Mouse (Mus musculus) inflammation-experienced regulatory T-cells, adult 6 months (primary cell): ENCODE measurements around the gene Egfl8. TPM values are rescaled to one million over a fixed set of nuclear protein-coding genes. Genes with fewer than 3 reads are reported as not detected.

Experiments used
- ATAC-seq: one replicate; pipeline ENCODE4 v1.8.0; 2017
- polyA plus RNA-seq, 3 experiments: library from polyadenylated mRNA; unstranded; fragments of 100-300 nt; shearing (Covaris generic); gene quantifications; one replicate each; pipeline ENCODE4 v1.2.1; 2017

Gene Egfl8
- polyA plus RNA-seq, 3 experiments from 2014 or later: 1.1 to 2.1 (median 1.2) TPM

- peak; percentile 66 for ATAC-seq
Measured at GRCm38 (mm10) chr17:34627093-34627942, 11.5 kb upstream of the Egfl8 start.

GRCm38 (mm10) chr17:34626773-34627092 is 11.0 kb upstream of the Egfl8 start:
- ATAC-seq: no peak

GRCm38 (mm10) chr17:34626062-34626772 is 10.4 kb upstream of the Egfl8 start:
- no peak for ATAC-seq

GRCm38 (mm10) chr17:34624981-34625380 is 9.2 kb upstream of the Egfl8 start:
- no peak for ATAC-seq

GRCm38 (mm10) chr17:34623161-34623560 is 7.4 kb upstream of the Egfl8 start:
- ATAC-seq: no peak

- ATAC-seq: no peak
Measured at GRCm38 (mm10) chr17:34621006-34621405, 5.2 kb upstream of the Egfl8 start.

GRCm38 (mm10) chr17:34618999-34619398 is 3.2 kb upstream of the Egfl8 start:
- ATAC-seq: peak; percentile 75

GRCm38 (mm10) chr17:34613830-34614229 is 1.9 kb downstream of the Egfl8 start:
- ATAC-seq: no peak

- ATAC-seq: no peak
Measured at GRCm38 (mm10) chr17:34613054-34613645, 2.6 kb downstream of the Egfl8 start.

GRCm38 (mm10) chr17:34611050-34611449 is 4.7 kb downstream of the Egfl8 start:
- ATAC-seq: no peak

GRCm38 (mm10) chr17:34607997-34608396 is 7.8 kb downstream of the Egfl8 start:
- ATAC-seq: no peak

GRCm38 (mm10) chr17:34606186-34607039 is 9.4 kb downstream of the Egfl8 start:
- ATAC-seq: no peak

- ATAC-seq: peak; percentile 23
Measured at GRCm38 (mm10) chr17:34605609-34606008, 10.2 kb downstream of the Egfl8 start.

GRCm38 (mm10) chr17:34604511-34605237 is 11.1 kb downstream of the Egfl8 start:
- no peak for ATAC-seq

- ATAC-seq: peak; percentile 71
Measured at GRCm38 (mm10) chr17:34604061-34604508, 11.7 kb downstream of the Egfl8 start, which contains the start of gene Agpat1. TSS of gene Agpat1 (plus strand) at chr17:34604262.

GRCm38 (mm10) chr17:34603375-34604060 is 12.3 kb downstream of the Egfl8 start, which contains the start of gene Rnf5:
TSS of gene Rnf5 (minus strand) at chr17:34603690.
- ATAC-seq: peak; percentile 82

GRCm38 (mm10) chr17:34601796-34602195 is 14.0 kb downstream of the Egfl8 start:
- no peak for ATAC-seq

GRCm38 (mm10) chr17:34599891-34600290 is 15.9 kb downstream of the Egfl8 start:
- ATAC-seq: no peak

- ATAC-seq: no peak
Measured at GRCm38 (mm10) chr17:34597566-34598095, 18.1 kb downstream of the Egfl8 start, which contains the start of gene Ager. TSS of gene Ager (plus strand) at chr17:34597862.

- ATAC-seq: no peak
Measured at GRCm38 (mm10) chr17:34596098-34596497, 19.7 kb downstream of the Egfl8 start.
